Mouse (Mus musculus) thymus, postnatal 0 days (tissue): ENCODE measurements at regions not wholly inside any gene's neighbourhood (a gene's known extent, or its start where the extent isn't known, plus 50 kb on each side); places are given as distances from the start of the nearest gene placed in this dataset.
"Not testable (repeated sequence)": the region's sequence is repeated elsewhere in the genome, so short reads cannot be mapped to it uniquely, and the experiment has no call there.

Source experiments
- DNase-seq: peaks from one replicate; pipeline ENCODE4 v3.0.0-alpha.2; 2015; ENCODE audit warnings: low spot score

DNA sequence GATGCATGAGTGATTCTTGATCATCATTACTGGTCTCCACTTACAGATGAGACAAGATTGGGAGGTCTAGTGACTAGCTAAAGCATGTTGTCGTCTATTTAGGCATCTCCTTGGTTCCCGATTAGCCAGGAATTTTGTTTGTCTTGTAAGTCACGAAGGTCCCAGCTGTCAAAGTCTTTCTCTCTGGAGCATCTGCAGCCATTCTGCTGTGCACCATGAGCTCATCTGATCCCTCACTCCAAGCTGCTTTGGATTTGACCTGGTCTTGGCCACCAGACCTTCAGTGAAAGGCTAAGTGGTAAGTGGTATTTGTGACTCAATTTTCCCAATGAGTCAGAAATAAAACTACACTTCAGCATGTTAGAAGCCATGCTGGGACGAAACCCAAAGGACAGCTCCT is 53.3 kb upstream of the Creb5 start:
- DNase-seq = no peak

GRCm38 (mm10) chr6:53232616-53233015 is 54.5 kb upstream of the Creb5 start:
- no peak for DNase-seq

DNA sequence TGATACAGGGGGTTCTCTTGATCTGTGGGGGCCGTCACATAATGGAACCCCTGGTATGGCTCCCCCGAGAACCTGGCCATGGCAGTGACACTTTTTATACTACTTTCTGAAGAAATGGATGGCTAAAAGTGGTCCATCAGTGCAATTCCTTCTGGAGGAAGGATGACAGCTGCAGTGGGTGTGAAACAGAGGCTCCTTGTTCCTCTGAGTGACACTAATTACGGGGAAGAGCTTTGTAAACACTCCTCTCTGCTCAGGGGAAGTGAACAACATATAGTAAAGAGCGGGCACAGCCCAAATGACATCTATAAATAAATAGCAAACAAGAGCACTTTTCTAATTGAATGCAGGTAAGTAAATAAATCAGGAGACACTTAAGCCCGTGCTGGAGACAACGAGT is 57.7 kb upstream of the Creb5 start:
- no peak for DNase-seq

- DNase-seq = no peak
Observed at GRCm38 (mm10) chr6:53222104-53222503, 65.0 kb upstream of the Creb5 start.

GRCm38 (mm10) chr6:53221668-53222005 is 65.4 kb upstream of the Creb5 start:
- DNase-seq = no peak

DNA sequence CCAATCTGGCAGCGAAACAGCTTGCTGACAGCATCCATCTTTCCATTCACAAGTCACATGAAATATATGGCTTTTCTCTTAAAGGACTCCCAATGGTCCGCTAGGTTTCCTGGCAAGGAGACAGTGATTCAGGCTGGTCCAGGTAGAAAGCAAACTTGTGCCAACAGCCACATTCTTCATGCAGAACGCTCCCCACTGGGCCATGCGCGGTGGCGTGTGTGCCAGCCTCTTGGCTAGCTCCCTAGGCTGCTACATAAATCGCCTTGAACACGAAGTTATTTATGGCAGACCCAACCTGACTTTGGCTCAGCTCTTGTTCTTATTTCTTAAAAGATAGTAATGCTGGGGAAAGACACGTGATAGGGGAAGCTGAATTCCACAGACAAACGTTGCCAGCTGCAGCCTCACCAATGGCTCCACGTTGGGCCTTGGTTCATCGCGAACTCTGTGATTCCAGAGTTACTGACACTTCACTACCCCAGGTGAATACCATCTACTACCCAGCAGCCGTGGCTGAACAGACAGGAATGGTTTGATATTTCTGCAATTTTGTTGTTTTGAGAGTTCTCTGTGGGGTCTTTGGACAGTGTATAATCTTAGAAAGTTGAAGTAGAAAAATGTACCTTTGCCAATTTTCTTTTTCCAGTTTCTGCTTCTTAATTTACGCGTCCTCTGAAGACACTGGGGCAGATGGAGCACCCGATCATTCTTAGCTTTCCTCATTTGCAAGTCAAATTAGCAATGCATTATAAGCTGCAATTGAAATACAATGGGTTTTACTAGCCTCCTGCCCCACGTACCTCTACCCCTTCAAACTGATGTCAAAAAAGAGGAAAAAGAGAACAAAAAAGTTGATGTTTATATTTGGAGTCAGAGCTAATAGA is 66.0 kb upstream of the Creb5 start:
- no peak for DNase-seq

- no peak for DNase-seq
Observed at GRCm38 (mm10) chr6:53218871-53219286, 68.2 kb upstream of the Creb5 start.

GRCm38 (mm10) chr6:53217234-53218015 is 69.6 kb upstream of the Creb5 start:
- DNase-seq = no peak

GRCm38 (mm10) chr6:53216715-53217114 is 70.4 kb upstream of the Creb5 start:
- no peak for DNase-seq

DNA sequence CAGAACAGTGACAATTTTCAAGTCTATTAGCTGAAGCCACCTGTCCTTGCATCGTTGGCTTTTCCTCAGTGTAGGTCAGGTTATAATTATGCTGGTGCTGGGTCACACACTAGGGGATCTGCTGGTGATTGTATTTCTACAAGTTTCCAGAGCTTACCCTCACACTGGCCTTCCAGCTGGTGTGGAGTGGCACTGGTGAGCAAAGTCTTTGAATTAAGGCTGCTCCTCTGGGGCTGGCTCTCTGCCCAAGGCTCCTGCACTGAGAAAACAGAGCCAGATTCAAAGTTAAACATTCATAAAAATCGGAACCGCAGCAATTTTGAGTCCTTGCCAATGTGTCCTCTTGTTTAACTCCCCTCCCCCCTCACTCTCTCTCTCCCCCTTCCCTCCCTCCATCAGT is 75.7 kb upstream of the Creb5 start:
- no peak for DNase-seq

DNA sequence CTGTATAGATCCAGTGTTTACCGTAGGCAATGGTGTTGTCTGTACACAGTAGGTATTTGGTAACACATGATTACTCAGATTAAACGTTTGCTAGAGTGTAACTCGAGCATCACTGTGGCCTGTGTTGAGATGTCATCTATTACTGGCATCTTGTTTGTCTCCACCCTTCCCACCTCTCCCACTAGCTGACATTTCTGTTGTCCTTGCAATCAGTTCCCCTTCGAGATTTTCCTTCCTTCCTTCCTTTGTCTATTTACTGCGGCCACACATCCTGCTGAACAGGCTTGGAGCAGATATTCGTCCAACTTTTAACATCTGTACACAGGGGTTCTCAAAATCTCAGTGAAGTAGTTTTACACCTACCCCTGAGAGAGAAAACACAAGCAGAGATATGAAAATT is 77.7 kb upstream of the Creb5 start:
- DNase-seq = no peak

DNA sequence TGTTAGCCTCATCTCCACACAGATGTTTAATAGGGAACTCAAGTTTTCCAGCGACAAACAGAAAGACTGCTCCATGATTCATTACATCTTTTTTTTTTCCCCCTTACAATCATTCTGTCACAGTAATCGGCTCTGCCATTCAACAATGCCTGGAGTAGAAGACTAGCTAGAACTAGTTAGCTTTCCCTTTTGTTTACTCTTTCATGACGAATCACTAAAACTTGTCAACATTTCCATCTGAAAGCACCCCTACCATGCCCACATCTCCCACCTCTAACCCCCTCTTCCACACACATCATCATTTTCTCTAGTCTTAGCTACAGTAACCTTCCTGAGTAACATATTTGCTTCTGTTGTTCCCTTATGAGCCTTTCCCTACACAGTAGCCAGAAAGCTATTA is 78.6 kb upstream of the Creb5 start:
- DNase-seq = no peak

GRCm38 (mm10) chr6:53207781-53208180 is 79.3 kb upstream of the Creb5 start:
- DNase-seq = no peak

GRCm38 (mm10) chr6:53207361-53207760 is 79.7 kb upstream of the Creb5 start:
- no peak for DNase-seq

- no peak for DNase-seq
Observed at GRCm38 (mm10) chr6:53201281-53201956, 85.7 kb upstream of the Creb5 start.

DNA sequence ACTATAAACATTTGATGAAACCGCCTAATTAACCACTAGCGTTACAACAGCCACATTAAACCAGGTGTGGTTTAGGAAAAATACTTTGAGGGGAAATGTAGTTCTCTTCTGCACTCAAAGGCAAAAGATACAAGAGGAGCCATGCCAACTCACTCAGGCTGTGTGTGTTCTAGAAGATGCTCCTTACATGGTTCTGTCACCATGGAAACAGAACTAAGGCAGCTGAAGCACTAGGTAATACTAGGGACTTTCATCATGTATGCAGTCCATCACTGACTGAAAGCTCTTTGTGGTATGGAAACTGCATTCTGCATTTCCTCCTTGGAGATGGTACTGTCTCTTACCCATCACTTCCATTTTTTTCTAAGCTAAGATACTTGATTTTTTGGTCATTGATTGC is 87.6 kb upstream of the Creb5 start:
- DNase-seq = no peak

DNA sequence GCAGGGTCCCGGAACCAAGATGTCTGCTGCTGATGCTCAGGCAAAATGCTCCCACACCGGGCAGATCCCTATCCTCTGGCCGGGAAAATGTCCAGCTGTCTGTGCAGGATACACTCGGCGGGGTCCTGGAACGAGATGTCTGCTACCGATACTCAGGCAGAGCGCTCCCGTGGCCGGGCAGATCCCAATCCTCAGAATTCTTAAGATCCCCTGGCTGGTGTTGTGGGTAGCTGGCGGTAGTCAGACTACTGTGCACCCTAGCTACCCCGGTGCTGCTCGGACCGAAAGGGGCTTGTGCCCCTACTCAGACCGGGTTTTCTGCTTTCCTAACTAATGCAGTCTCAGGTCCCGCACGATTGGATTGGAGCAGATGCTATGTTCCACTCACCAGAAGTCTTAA is 104.9 kb upstream of the Creb5 start:
- not testable (repeated sequence) for DNase-seq

DNA sequence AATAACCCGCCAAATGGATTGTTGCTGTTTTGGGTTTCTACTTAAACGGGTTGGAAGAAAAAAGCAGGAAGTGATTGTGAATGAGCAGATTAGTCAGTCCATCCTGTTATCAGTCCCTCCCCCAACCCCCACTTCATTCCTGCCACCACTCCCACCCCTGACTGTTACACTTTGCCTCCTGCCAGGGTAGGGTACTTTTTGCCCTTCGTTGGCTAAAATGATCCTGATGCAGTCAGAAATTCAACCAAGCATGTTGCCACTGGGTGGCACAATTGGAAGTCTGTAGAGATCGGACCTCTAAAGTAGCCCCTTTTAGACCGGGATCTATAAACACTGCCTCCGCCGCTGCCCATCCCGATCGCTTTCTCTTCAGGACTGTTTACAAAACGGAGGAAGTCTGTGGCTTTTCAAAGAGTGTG is 96.0 kb upstream of the Jazf1 start:
- DNase-seq = no peak

DNA sequence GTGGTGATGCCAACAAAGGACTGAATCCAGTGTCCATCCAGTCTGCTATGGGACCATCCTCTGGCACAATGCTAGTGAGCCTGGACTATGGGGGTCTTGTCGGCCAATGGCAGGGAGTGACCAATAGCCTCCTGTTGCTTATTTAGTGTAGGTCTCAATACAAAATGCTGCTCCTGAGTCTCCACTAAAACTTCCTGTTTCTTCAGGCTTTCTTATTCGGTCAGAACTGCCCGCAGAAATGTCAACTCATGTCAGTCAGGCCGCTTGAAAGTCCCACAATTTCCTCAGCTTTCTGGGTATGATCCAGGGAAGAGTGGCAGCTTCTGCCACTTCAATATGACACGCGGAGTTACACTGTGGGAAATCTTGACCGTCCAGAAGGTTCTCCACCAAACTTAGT is 94.7 kb upstream of the Jazf1 start:
- no peak for DNase-seq

DNA sequence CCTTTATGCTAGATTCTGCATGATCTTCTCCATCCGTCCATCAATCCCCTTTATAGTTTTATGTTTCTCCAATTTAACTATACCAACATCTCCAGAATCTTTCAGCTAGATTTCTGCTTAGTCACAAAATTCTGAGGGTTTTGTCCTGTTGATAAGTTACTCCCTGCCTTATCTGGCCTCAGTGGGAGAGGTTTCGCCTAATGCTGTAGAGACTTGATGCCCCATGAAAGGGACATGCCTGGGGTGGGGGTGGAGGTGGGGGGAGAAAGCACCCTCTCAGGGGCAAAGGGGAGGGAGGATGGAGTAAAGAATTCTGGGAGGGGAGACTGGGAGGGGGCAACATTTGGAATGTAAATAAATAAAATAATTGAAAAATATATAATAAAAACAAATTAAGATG is 93.2 kb upstream of the Jazf1 start:
- no peak for DNase-seq

DNA sequence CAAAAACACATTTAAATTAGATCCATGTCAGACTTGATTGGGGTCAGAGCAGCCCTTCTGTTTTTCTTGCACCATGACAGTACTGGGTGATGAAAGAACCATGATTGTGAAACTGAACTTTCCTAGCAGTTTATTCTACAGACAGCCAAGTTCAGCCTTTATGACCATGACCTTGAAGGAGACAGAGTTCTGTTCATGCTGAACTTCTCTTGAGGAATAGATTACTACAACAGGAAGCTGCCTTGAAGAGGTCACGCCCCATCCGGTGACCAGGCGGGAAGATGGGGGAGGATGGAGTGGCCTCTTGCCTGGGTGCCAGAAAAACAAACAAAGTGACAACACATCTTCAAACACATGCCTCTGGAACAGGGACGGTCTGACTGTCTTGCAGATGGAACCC is 86.2 kb upstream of the Jazf1 start:
- DNase-seq = no peak

GRCm38 (mm10) chr6:53147478-53147877 is 79.0 kb upstream of the Jazf1 start:
- DNase-seq = no peak
